Mouse (Mus musculus) lung, postnatal 0 days (tissue): ENCODE data around the gene Bcl2l11.
A peak's percentile ranks its signal among the peaks of the same experiment; 100 is the strongest.

Experiments
- CTCF ChIP-seq: IDR thresholded peaks from 2 replicates; pipeline ENCODE4 v1.5.1; 2016; ENCODE audit warnings: antibody characterized with exemption, mild to moderate bottlenecking
- EP300 ChIP-seq: IDR thresholded peaks from 2 replicates; pipeline ENCODE4 v1.6.1; 2016; ENCODE audit warnings: antibody characterized with exemption, mild to moderate bottlenecking, control low read depth

- TF ChIP-seq CTCF, result no peak
- 0 out of 2 replicates have a peak, but pooled peaks have one; percentile 8 for TF ChIP-seq EP300
Observed at GRCm38 (mm10) chr2:128174604-128175342, 48.9 kb downstream of the Bcl2l11 start.
